Mouse (Mus musculus) layer of hippocampus, postnatal 25 days (tissue): ENCODE measurements around the gene Cdk10. TPM values are rescaled to one million over a fixed set of nuclear protein-coding genes. Genes with fewer than 3 reads are reported as not detected.

Experiments
- DNase-seq, 2 experiments: peaks; one replicate each; pipeline ENCODE4 v3.0.0; 2022; ENCODE audit warnings: mixed read lengths in 2 of 2, low spot score in 1 of 2; ENCODE audit errors: extremely low spot score in 1 of 2
- total RNA-seq, 2 experiments: library from RNA; stranded (reverse); gene quantifications; 2 replicates each; pipeline ENCODE4 v1.2.3; 2021

Gene Cdk10
- total RNA-seq, 2 experiments from 2014 or later, result 77.3 to 94.0 TPM

DNA sequence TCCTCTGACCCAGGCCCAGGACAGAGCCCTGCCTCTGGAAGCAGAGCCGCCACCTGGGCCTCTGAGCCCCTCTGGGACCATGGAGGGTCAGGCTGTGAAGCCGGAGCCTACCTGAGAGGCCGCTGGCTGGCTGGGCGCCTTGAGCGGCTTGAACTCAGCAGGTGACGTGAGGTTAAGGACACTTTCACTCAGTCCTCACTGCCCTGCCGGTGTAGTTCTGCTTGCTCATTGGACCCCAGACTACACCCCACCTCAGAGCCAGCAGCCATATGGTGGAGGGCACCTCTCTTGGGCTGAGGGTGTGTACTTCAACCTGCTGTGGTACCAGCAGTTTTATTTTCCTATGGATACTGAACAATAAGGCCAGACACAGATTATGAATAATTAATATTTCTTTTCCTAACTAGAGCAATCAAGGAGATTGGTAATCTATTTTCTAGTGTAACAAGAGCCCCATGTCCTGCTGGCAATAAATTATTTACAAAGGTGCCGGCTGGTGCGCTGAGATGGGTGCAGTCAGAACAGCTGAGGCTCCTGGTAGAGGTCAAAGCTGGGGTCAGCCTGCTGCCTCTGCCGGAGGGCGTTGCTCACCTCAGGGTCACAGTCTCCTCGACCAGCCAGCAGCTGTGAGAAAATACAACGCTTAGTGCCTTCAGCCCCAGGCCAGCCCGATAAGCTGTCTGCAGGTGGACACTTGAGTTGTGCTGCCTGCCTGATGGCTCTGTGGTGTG is 43.4 kb downstream of the Cdk10 start:
- no peak for DNase-seq

GRCm38 (mm10) chr8:123271147-123271546 is 46.5 kb downstream of the Cdk10 start:
- no peak for DNase-seq

GRCm38 (mm10) chr8:123271901-123272300 is 47.3 kb downstream of the Cdk10 start:
- DNase-seq, result no peak

DNA sequence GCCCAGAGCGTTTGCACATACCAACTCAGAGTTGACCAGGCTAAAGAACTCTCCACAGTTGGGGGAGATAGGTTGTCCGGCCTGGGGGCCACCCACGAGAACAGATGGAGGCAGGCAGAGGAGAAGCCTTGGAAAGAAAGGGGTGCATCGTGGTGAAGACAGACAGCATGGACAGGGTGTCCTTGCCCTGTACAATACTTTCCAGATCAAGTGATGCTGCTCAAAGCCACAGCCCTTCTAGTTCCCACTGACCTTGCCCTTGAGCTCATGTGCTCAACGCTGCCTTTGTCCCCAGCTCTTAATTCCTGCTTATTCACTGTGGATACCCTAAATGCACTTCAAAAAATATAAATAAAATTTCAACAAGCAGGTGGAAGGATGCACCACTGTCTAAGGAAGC is 49.8 kb downstream of the Cdk10 start:
- no peak for DNase-seq

DNA sequence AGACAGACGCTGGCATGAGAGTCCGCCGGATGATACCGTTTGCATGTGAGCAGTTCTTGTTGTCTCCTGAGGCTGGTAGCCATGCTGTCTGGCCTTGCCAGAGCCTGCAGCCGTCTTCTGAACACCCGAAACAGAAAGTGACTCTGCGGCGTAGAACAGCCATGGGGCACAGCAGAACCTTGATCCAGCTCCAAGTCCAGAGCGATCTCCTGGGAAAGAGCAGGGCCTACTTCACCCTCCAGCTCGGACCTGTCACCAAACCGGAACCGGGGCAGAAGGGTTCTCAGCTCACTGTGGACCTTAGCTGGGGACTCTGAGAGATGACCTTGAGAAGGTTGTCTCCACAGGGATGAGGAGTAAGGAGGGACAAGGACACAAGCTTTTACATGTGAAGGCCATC is 50.5 kb downstream of the Cdk10 start:
- DNase-seq, result no peak

DNA sequence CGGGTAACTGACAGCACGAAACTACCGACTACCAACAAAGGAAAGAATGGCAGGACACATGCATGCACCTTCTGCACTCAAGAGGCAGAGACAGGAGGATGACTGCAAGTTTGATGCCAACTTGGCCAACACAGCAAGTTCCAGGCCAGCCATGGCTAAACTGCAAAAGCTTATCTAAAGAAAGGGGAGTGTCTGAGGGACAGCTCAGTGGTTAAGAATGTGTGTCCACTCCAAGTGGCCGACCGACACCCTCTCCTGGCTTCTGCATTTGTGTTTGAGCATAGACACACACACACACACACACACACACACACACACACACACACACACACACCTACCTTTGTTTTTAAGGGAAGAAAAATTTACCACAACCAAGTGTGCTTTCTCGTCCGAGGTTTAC is 53.8 kb downstream of the Cdk10 start:
- DNase-seq, result no peak

DNA sequence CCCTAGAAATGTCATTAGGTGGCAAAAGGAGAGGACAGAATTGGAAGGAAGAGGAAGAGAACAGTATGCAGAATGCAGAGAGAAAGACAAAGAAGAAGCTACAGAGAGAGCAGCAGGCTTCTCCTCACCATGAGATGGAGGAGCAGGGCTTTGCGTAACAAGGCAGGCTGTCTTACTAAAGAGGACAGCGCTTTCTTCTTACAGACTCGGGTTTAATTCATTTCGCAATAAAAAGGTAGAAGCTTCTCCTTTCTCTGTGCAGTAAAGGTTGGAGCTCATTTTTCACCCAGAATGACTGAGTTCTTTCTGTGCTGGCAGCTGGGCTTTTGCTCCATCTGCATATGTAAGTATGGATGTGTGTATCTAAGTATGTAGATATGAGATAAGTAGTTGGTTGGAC is 55.2 kb downstream of the Cdk10 start:
- DNase-seq, result no peak

DNA sequence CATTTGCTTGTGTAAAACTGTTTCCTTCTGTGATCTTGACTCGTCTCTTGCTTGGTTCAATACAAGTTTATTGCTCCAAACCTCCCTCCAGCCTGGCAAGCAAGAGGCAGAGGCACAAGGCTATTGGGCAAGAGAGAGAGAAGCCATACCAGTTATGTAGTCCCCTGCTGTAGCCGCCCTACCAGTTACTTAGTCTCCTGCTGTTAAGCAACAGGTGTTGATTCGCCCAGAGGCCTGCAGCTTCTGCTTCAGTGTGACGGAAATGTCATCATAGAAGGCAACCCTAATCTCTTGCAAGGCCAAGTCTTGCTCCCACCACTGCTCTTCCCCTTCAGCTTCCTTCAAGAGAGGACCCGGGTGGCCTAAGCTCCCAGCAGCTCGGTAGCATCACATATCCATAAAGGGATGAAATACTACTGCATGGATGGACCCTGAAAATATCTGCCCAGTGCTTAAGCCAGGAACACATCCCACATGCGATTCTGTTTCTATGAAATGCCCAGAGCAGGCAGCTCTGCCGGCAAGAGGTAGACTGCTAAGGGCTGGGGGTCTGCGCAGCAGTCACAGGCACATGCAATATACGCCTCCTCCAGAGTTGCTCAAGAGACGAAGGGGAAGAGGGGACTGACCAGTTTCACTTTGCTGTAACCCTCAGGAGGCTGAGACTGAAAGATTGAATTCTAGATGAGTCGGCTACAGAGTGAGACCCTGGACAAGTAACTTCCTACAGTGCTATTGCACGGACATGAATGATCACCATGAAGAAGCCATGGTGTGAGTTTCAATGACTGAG is 55.9 kb downstream of the Cdk10 start:
- no peak for DNase-seq

Other genes starting within 250 kb of the Cdk10 start
- 100 to 1,000 TPM; 147 to 171 TPM for gene Ankrd11, start 182.6 kb upstream of the Cdk10 start, total RNA-seq
- 10 to 100 TPM; 54.5 to 72.1 TPM for gene Spg7, start 161.9 kb upstream of the Cdk10 start, total RNA-seq
- 100 to 1,000 TPM; 378 to 449 TPM for gene Rpl13, start 122.5 kb upstream of the Cdk10 start, total RNA-seq
- gene Cpne7, start 107.5 kb upstream of the Cdk10 start, total RNA-seq, result 100 to 1,000 TPM; 273 to 300 TPM
- 1 to 10 TPM; 2.0 to 2.5 TPM for gene Sult5a1, start 66.5 kb upstream of the Cdk10 start, total RNA-seq
- under 1 TPM; 0.17 to 0.23 TPM for gene Dpep1, start 38.6 kb upstream of the Cdk10 start, total RNA-seq
- 100 to 1,000 TPM; 112 to 116 TPM for gene Chmp1a, start 12.1 kb upstream of the Cdk10 start, total RNA-seq
- gene Spata33, start 12.0 kb upstream of the Cdk10 start, total RNA-seq, result 1 to 10 TPM; 6.5 to 7.3 TPM
- 10 to 100 TPM; 85.7 to 94.3 TPM for gene Spata2l, start 11.4 kb downstream of the Cdk10 start, total RNA-seq
- 10 to 100 TPM; 19.1 to 23.7 TPM for gene Zfp276, start 29.4 kb downstream of the Cdk10 start, total RNA-seq
- 10 to 100 TPM; 57.4 to 65.0 TPM for gene Vps9d1, start 29.5 kb downstream of the Cdk10 start, total RNA-seq
- 1 to 10 TPM; 1.7 to 3.7 TPM for gene Fanca, start 93.7 kb downstream of the Cdk10 start, total RNA-seq
- 10 to 100 TPM; 15.3 to 17.9 TPM for gene Spire2, start 107.9 kb downstream of the Cdk10 start, total RNA-seq
- gene Tcf25, start 148.9 kb downstream of the Cdk10 start, total RNA-seq, result 100 to 1,000 TPM; 485 to 539 TPM
- under 1 TPM in 1 of 2 experiments, not detected in 1; 0.10 TPM for gene Mc1r, start 182.3 kb downstream of the Cdk10 start, total RNA-seq
- 100 to 1,000 TPM; 317 to 360 TPM for gene Tubb3, start 186.6 kb downstream of the Cdk10 start, total RNA-seq
- gene Def8, start 198.7 kb downstream of the Cdk10 start, total RNA-seq, result 10 to 100 TPM; 64.6 to 66.6 TPM